24 mouse cellular contexts compared by ENCODE assay signal in the genomic region with DNA sequence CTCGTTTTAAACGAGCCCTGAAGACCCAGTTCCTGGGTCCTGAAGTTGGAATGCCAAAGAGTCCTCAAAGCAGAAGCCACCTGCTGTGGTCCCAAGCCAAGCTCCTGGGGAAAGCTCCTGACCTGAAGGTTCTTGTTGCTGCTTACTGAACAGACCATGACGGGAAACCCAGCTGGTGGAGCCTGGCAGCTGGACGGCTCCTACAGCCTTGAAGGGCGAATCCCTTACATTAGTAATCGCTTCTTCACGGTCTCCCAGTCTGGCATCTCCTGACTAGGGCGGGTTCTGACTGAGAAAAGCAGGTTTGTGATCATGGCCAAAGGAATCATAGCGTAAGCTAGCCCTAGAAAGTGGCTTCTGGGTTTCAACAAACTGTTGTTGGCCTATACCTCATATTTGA.
"Had no signal": no experiment of that assay in that cellular context is flagged by ENCODE, and none has a peak within 500 bp of the region (broad histone marks: within the 10 kb centered on the region; RNA-seq: fewer than 3 reads in every experiment).

No protein-coding gene starts in this region.

- H3K27ac ChIP-seq: heart, adult 2 months; heart, embryonic 13.5 days; heart, embryonic 15.5 days; hindbrain, embryonic 13.5 days; hindbrain, embryonic 15.5 days; hindbrain, postnatal 0 days; kidney, embryonic 15.5 days; kidney, postnatal 0 days; limb, embryonic 12.5 days; limb, embryonic 15.5 days had no signal

- H3K9ac ChIP-seq: heart, embryonic 13.5 days; heart, embryonic 15.5 days; hindbrain, embryonic 13.5 days; hindbrain, embryonic 15.5 days; kidney, embryonic 15.5 days; limb, embryonic 12.5 days; limb, embryonic 15.5 days had no signal

- H3K36me3 ChIP-seq: heart, embryonic 15.5 days; hindbrain, embryonic 13.5 days; hindbrain, embryonic 15.5 days; kidney, embryonic 15.5 days had no signal

- DNase-seq: gastrocnemius, postnatal 14 days; gastrocnemius, postnatal 36 days; heart, adult 2 months; heart, postnatal 14 days; heart, postnatal 36 days; kidney, adult 11 months; kidney, adult 2 months; kidney, adult 9 months; kidney, postnatal 14 days; kidney, postnatal 36 days; layer of hippocampus, adult 9-11 months; layer of hippocampus, postnatal 36 days; left cerebral cortex, postnatal 4 days had no signal

- H3K4me1 ChIP-seq: heart, embryonic 15.5 days had no signal

- H3K27me3 ChIP-seq: heart, embryonic 13.5 days; heart, embryonic 15.5 days; hindbrain, embryonic 13.5 days; hindbrain, embryonic 15.5 days; kidney, embryonic 15.5 days; limb, embryonic 12.5 days; limb, embryonic 15.5 days had no signal

- H3K4me3 ChIP-seq: heart, adult 2 months; heart, embryonic 13.5 days; heart, embryonic 15.5 days; hindbrain, embryonic 13.5 days; hindbrain, embryonic 15.5 days; kidney, embryonic 15.5 days; limb, embryonic 12.5 days; limb, embryonic 15.5 days had no signal

- H3K4me2 ChIP-seq: heart, embryonic 11.5 days; heart, embryonic 13.5 days; heart, embryonic 15.5 days; hindbrain, embryonic 13.5 days; hindbrain, embryonic 15.5 days; kidney, embryonic 15.5 days; limb, embryonic 12.5 days; limb, embryonic 15.5 days had no signal

- H3K9me3 ChIP-seq: heart, embryonic 13.5 days; heart, embryonic 15.5 days; hindbrain, embryonic 13.5 days; hindbrain, embryonic 15.5 days; kidney, embryonic 15.5 days; limb, embryonic 12.5 days; limb, embryonic 15.5 days had no signal

- ATAC-seq: hindbrain, postnatal 0 days; intestine, embryonic 16.5 days had no signal
